Mouse (Mus musculus): ENCODE data around the gene Exoc3l2.

- TF ChIP-seq CTCF (conservative IDR thresholded peaks at IDR 0.05; ENCODE audit: insufficient read depth, insufficient read length, low read depth, low read length), result no peak
- no peak for TF ChIP-seq POLR2A (IDR thresholded peaks at IDR 0.05; ENCODE audit: low read depth, low read length)
These were observed at the start of gene Exoc3l2 for GRCm38 (mm10) chr7:19462884-19463381.

Data from kidney, adult 2 months (tissue).